Mouse (Mus musculus): ENCODE data around the gene Miga2.

The Miga2 gene

DNA sequence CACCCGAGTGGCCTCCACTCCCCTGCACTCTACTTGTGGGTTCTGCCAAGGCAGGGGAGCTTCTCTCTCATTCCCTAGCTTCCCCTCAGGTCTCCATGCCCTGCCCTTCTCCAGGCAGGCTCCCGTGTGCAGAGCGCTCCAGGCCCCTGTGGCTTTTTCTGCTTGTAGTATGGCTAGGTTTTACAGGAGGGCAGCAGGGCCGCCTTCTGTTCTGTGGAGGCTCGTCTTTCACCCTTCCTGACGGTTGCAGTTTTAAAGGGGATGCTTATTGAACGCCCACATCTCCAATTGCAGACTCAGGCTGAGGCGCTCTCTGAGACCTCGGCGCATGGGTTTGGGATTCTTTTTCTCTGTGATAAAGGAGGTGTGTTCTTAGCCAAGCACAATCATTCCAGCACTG is 55.1 kb downstream of the Miga2 start:
- peak; percentile 42 for DNase-seq (ENCODE audit: low spot score)

DNA sequence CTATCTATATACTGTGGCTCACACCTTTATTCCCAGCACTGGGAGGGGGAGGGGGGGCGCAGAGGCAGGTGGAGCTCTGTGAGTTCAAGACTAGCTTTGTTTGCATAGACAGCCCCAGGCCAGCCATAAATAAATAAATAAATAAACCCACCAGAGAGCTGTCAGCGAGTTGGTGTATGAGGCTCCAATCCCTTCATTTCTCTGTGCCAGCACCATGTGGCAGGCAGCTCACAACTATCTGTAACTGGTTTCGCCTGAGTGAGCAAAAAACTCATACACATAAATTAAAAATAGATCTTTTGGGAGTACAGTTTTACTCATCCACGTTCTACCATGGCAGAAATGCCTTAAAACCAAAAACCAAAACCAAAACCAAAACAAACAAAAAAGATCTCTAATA is 57.4 kb downstream of the Miga2 start:
- no peak for DNase-seq (ENCODE audit: low spot score)

GRCm38 (mm10) chr2:30429156-30429555 is 65.1 kb downstream of the Miga2 start:
- no peak for DNase-seq (ENCODE audit: low spot score)

Data from embryo, embryonic 10 days (tissue).